8 mouse cellular contexts compared by ENCODE assay signal in genomic region chr6:48121092-48121491, GRCm38 (mm10). TPM values are rescaled to one million over a fixed set of nuclear protein-coding genes. Genes with fewer than 3 reads are reported as not detected.
DNase-seq lines count a peak whose midpoint lies in the region; ATAC-seq and TF ChIP-seq lines count a peak whose summit lies in the region.
"Not testable (repeated sequence)": the region's sequence is repeated elsewhere in the genome, so short reads cannot be mapped to it uniquely, and the experiment has no call there.

No protein-coding gene starts in this region.

- WGBS in hindbrain, embryonic 11.5 days: 77% methylated on average over 4 of the region's 4 CpGs
- 77% methylated on average over 4 of the region's 4 CpGs for WGBS in limb, embryonic 11.5 days
- WGBS in lung, embryonic 16.5 days: 78% methylated on average over 4 of the region's 4 CpGs

- H3K27me3 ChIP-seq in Patski: peaks cover 20% of the 10 kb centered on the region
- H3K27me3 ChIP-seq in hindbrain, embryonic 11.5 days (ENCODE audit: control insufficient read depth, insufficient read depth, low read length); limb, embryonic 11.5 days (ENCODE audit: control insufficient read depth, insufficient read depth, low read length); lung, embryonic 16.5 days (ENCODE audit: control insufficient read depth, insufficient read depth, low read depth, low read length): not testable (repeated sequence)

- not testable (repeated sequence) for TF ChIP-seq CTCF in Patski (IDR thresholded peaks at IDR 0.05)

- H3K9me3 ChIP-seq in hindbrain, embryonic 11.5 days (ENCODE audit: control insufficient read depth, low read length); limb, embryonic 11.5 days (ENCODE audit: control insufficient read depth, low read length); lung, embryonic 16.5 days (ENCODE audit: control insufficient read depth, low read length): not testable (repeated sequence)

- H3K9ac ChIP-seq in hindbrain, embryonic 11.5 days (ENCODE audit: low read depth, low read length); limb, embryonic 11.5 days (ENCODE audit: low read length); lung, embryonic 16.5 days (ENCODE audit: low read length): not testable (repeated sequence)

- H3K4me1 ChIP-seq in hindbrain, embryonic 11.5 days (replicated peaks; ENCODE audit: control insufficient read depth, insufficient read depth, low read length); limb, embryonic 11.5 days (ENCODE audit: control insufficient read depth, insufficient read depth, low read length); lung, embryonic 16.5 days (replicated peaks; ENCODE audit: control insufficient read depth, insufficient read depth, low read length): not testable (repeated sequence)

- peak; percentile 84 for ATAC-seq in Patski
- not testable (repeated sequence) for ATAC-seq in hindbrain, embryonic 11.5 days (ENCODE audit: low FRiP score)
- peak; percentile 78; the same call in 1 of the 2 replicates for ATAC-seq in limb, embryonic 11.5 days (ENCODE audit: insufficient number of reproducible peaks, low FRiP score, low TSS enrichment, low read depth)
- ATAC-seq in lung, embryonic 16.5 days (ENCODE audit: low read depth): peak; percentile 74

- in situ Hi-C loops in Patski (cut with MboI; ENCODE audit: low pct_unique_long_range_greater_than_20kb): not testable (repeated sequence)

- not testable (repeated sequence) for H3K4me2 ChIP-seq in hindbrain, embryonic 11.5 days (replicated peaks; ENCODE audit: low read depth, low read length); limb, embryonic 11.5 days (ENCODE audit: low read depth, severe bottlenecking); lung, embryonic 16.5 days (ENCODE audit: low read depth, low read length)

- not testable (repeated sequence) for H3K4me3 ChIP-seq in hindbrain, embryonic 11.5 days (ENCODE audit: low read depth, low read length); limb, embryonic 11.5 days (ENCODE audit: low read depth, low read length); lung, embryonic 16.5 days (ENCODE audit: low read length)

- H3K36me3 ChIP-seq in hindbrain, embryonic 11.5 days (ENCODE audit: control insufficient read depth, insufficient read depth, low read length); limb, embryonic 11.5 days (ENCODE audit: control insufficient read depth, insufficient read depth, low read length); lung, embryonic 16.5 days (ENCODE audit: control insufficient read depth, insufficient read depth, low read length): not testable (repeated sequence)

- peak; percentile 59 for DNase-seq in 3T3-L1 (ENCODE audit: low read depth, low spot score)
- DNase-seq in Patski (ENCODE audit: low read depth, low spot score): not testable (repeated sequence)
- DNase-seq in embryo, embryonic 10 days (ENCODE audit: low spot score): peak; percentile 40
- DNase-seq in forelimb bud, embryonic 11.5 days (ENCODE audit: low read depth, low spot score): peak; percentile 76
- peak; percentile 46 for DNase-seq in hindbrain, embryonic 11.5 days (ENCODE audit: low spot score)
- peak; percentile 68 for DNase-seq in limb, embryonic 11.5 days (ENCODE audit: low spot score)
- peak; percentile 13 for DNase-seq in retina, adult 2 months (ENCODE audit: low read depth, low spot score)

- not testable (repeated sequence) for H3K27ac ChIP-seq in hindbrain, embryonic 11.5 days (ENCODE audit: low read depth, low read length); limb, embryonic 11.5 days (replicated peaks; ENCODE audit: low read depth, low read length); lung, embryonic 16.5 days (ENCODE audit: low read length)

- CTCF ChIA-PET in Patski (lab: Charles Lee): not testable (repeated sequence)

- POLR2A ChIA-PET in Patski (lab: Charles Lee): not testable (repeated sequence)

RNA-seq across cellular contexts. Expression of gene Zfp746, which starts 34.7 kb away (rescaled TPM):
- 27.9 TPM for polyA plus RNA-seq in Patski (2021)
- polyA plus RNA-seq in hindbrain, embryonic 11.5 days (2014; fragmentation: Nextera tagmentation; extraction: Ambion mirVana): 20.7 and 23.9 TPM in 2 replicates
- 24.4 and 28.6 TPM in 2 replicates for polyA plus RNA-seq in limb, embryonic 11.5 days (2014; fragmentation: Nextera tagmentation; extraction: Ambion mirVana)
- polyA plus RNA-seq in lung, embryonic 16.5 days (2015; fragmentation: Nextera tagmentation; extraction: Ambion mirVana): 7.0 and 11.3 TPM in 2 replicates
